Mouse (Mus musculus) left cerebral cortex, postnatal 4 days (tissue): Measurements from ENCODE around the gene Slc25a23. TPM values are rescaled to one million over a fixed set of nuclear protein-coding genes. Genes with fewer than 3 reads are reported as not detected.

Experiments used
- DNase-seq: peaks from one replicate; pipeline ENCODE4 v3.0.0-alpha.2; 2022
- intact Hi-C: fragments of 180-260 bp; cut with DNase I; formaldehyde crosslinking; loops from one replicate; pipeline ENCODE4 v1.15.1; 2025
- total RNA-seq, 2 experiments: library from RNA; stranded (reverse); gene quantifications; 2 replicates each; pipeline ENCODE4 v1.2.3; 2021

The Slc25a23 gene
- total RNA-seq, 2 experiments from 2014 or later: 188 to 219 TPM

GRCm38 (mm10) chr17:57029691-57030090 lies 30.0 kb downstream of the Slc25a23 start:
- no peak for DNase-seq
- intact Hi-C loops: no loop called here

- no peak for DNase-seq
- intact Hi-C loops: no loop called here
Measured at GRCm38 (mm10) chr17:57027471-57027870, 32.2 kb downstream of the Slc25a23 start.

- intact Hi-C loops: no loop called here
- no peak for DNase-seq
Measured at GRCm38 (mm10) chr17:57020960-57021359, 38.7 kb downstream of the Slc25a23 start.

- no peak for DNase-seq
- intact Hi-C loops: no loop called here
Measured at GRCm38 (mm10) chr17:57019693-57020092, 40.0 kb downstream of the Slc25a23 start.

GRCm38 (mm10) chr17:57012245-57012795 lies 47.3 kb downstream of the Slc25a23 start:
- no peak for DNase-seq
- intact Hi-C loops: no loop called here

GRCm38 (mm10) chr17:57011236-57012141 lies 48.2 kb downstream of the Slc25a23 start, which contains the start of the genes Gtf2f1 and Gm17949:
Gene Gtf2f1 (minus strand): TSS chr17:57011288.
Gene Gm17949 (plus strand): TSS chr17:57011469.
- intact Hi-C loops: no loop called here

GRCm38 (mm10) chr17:57010911-57011235 lies 48.8 kb downstream of the Slc25a23 start:
- DNase-seq: no peak
- intact Hi-C loops: no loop called here

More at GRCm38 (mm10) chr17:57011236-57012141, 48.2 kb downstream of the Slc25a23 start, which contains the start of the genes Gtf2f1 and Gm17949:
- DNase-seq: peak; percentile 98

- intact Hi-C loops: no loop called here
- DNase-seq: no peak
Measured at GRCm38 (mm10) chr17:57007137-57007905, 52.3 kb downstream of the Slc25a23 start.

GRCm38 (mm10) chr17:57003994-57004393 lies 55.7 kb downstream of the Slc25a23 start:
- no peak for DNase-seq
- intact Hi-C loops: no loop called here

GRCm38 (mm10) chr17:57001228-57001627 lies 58.4 kb downstream of the Slc25a23 start:
- intact Hi-C loops: no loop called here
- no peak for DNase-seq

- no peak for DNase-seq
- intact Hi-C loops: no loop called here
Measured at GRCm38 (mm10) chr17:56999968-57000609, 59.6 kb downstream of the Slc25a23 start, which contains the start of gene Pspn. Gene Pspn (minus strand): TSS chr17:57000018.

- intact Hi-C loops: no loop called here
- DNase-seq: no peak
Measured at GRCm38 (mm10) chr17:56999414-56999813, 60.2 kb downstream of the Slc25a23 start.

- intact Hi-C loops: no loop called here
Measured at GRCm38 (mm10) chr17:56997029-56997667, 62.5 kb downstream of the Slc25a23 start, which contains the start of gene Alkbh7. Gene Alkbh7 (plus strand): TSS chr17:56997339.

GRCm38 (mm10) chr17:56996506-56996905 lies 63.2 kb downstream of the Slc25a23 start:
- intact Hi-C loops: no loop called here
- DNase-seq: no peak

More at GRCm38 (mm10) chr17:56997029-56997667, 62.5 kb downstream of the Slc25a23 start, which contains the start of gene Alkbh7:
- DNase-seq: peak; percentile 93

GRCm38 (mm10) chr17:56995046-56995445 lies 64.6 kb downstream of the Slc25a23 start:
- intact Hi-C loops: no loop called here
- no peak for DNase-seq

Other genes starting within 250 kb of the Slc25a23 start
- 1 to 10 TPM; 2.4 to 3.4 TPM for gene Rfx2, start 228.8 kb downstream of the Slc25a23 start, total RNA-seq
- gene Acsbg2, start 185.4 kb downstream of the Slc25a23 start, total RNA-seq: not detected
- gene 1700061G19Rik, start 184.4 kb downstream of the Slc25a23 start, total RNA-seq: under 1 TPM; 0.16 to 0.56 TPM
- gene Mllt1, start 124.4 kb downstream of the Slc25a23 start, total RNA-seq: 100 to 1,000 TPM; 104 to 114 TPM
- gene Acer1, start 77.7 kb downstream of the Slc25a23 start, total RNA-seq: not detected
- 10 to 100 TPM; 46.2 to 49.1 TPM for gene Clpp, start 69.6 kb downstream of the Slc25a23 start, total RNA-seq
- 10 to 100 TPM; 28.2 to 32.3 TPM for gene Alkbh7, start 62.5 kb downstream of the Slc25a23 start, total RNA-seq
- gene Pspn, start 59.8 kb downstream of the Slc25a23 start, total RNA-seq: not detected
- gene Gtf2f1, start 48.6 kb downstream of the Slc25a23 start, total RNA-seq: 10 to 100 TPM; 50.8 to 51.0 TPM
- not detected for gene Gm17949, start 48.4 kb downstream of the Slc25a23 start, total RNA-seq
- gene Khsrp, start 28.3 kb downstream of the Slc25a23 start, total RNA-seq: 100 to 1,000 TPM; 140 to 144 TPM
- gene Slc25a41, start 18.2 kb downstream of the Slc25a23 start, total RNA-seq: not detected
- under 1 TPM; 0.40 to 0.97 TPM for gene Crb3, start 758 bp downstream of the Slc25a23 start, total RNA-seq
- 1 to 10 TPM; 1.2 to 1.4 TPM for gene Dennd1c, start 18.7 kb upstream of the Slc25a23 start, total RNA-seq
- gene Tubb4a, start 27.9 kb upstream of the Slc25a23 start, total RNA-seq: 100 to 1,000 TPM; 308 to 337 TPM
- gene Tnfsf9, start 45.5 kb upstream of the Slc25a23 start, total RNA-seq: 1 to 10 TPM; 1.7 to 2.0 TPM
- not detected for gene Cd70, start 89.9 kb upstream of the Slc25a23 start, total RNA-seq
- not detected for gene Tnfsf14, start 134.3 kb upstream of the Slc25a23 start, total RNA-seq
- 1 to 10 TPM in 1 of 2 experiments, under 1 TPM in 1; 0.46 to 1.2 TPM for gene C3, start 168.3 kb upstream of the Slc25a23 start, total RNA-seq
- gene Gpr108, start 188.6 kb upstream of the Slc25a23 start, total RNA-seq: 10 to 100 TPM; 11.7 to 12.6 TPM
- gene Trip10, start 189.6 kb upstream of the Slc25a23 start, total RNA-seq: 1 to 10 TPM; 5.1 to 6.1 TPM
- gene Vav1, start 219.2 kb upstream of the Slc25a23 start, total RNA-seq: 1 to 10 TPM; 2.1 to 2.3 TPM